Mouse (Mus musculus) bone marrow macrophage, adult 2 months (primary cell): ENCODE data around the gene Slc17a3. TPM values are rescaled to one million over a fixed set of nuclear protein-coding genes. Genes with fewer than 3 reads are reported as not detected.

Experiments used
- H3K27ac ChIP-seq: 2 replicates; pipeline ENCODE4 v1.5.1; 2012; ENCODE audit warnings: low read depth, low read length; ENCODE audit not compliant: insufficient read depth
- H3K4me1 ChIP-seq: 2 replicates; pipeline ENCODE4 v1.6.1; 2012; ENCODE audit warnings: low read length; ENCODE audit not compliant: control insufficient read depth, insufficient read depth
- H3K4me3 ChIP-seq: 2 replicates; pipeline ENCODE4 v1.5.1; 2012; ENCODE audit warnings: mild to moderate bottlenecking, low read length, moderate library complexity; ENCODE audit not compliant: insufficient read depth
- CTCF ChIP-seq: IDR thresholded peaks from 2 replicates; pipeline ENCODE4 v1.5.1; 2012; ENCODE audit warnings: low read depth, mild to moderate bottlenecking, low read length, moderate library complexity
- POLR2A ChIP-seq: IDR thresholded peaks from 2 replicates; pipeline ENCODE4 v1.6.1; 2012; ENCODE audit warnings: mild to moderate bottlenecking, low read depth, low read length, borderline replicate concordance
- polyA plus RNA-seq: library from polyadenylated mRNA; stranded (reverse); fragments of >200 nt; gene quantifications from 2 replicates; pipeline ENCODE4 v1.2.4, GENCODE M21; 2012; ENCODE audit not compliant: missing spikeins, insufficient read depth, insufficient read length

Slc17a3 gene
- polyA plus RNA-seq, 1 experiment = not detected

DNA sequence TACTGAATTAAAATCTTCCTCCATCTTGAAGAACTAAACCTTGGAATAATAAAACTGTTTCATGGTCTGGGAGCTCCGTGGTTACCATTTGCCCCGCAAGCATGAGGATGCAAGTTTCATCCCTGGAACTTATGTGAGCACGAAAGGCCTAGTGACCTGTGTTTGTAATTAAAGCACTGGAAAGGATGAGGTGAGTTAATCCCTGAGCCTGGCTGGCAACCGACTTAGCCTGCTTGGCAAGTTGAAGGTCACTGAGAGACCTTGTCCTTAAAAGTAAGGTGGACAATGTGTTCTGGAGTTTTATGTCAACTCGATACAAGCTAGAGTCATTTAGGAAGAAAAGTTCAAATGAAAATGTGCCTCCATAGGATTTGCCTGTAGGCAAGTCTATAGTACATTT, 4.4 kb upstream of the Slc17a3 start:
- no peak overlapping the region for H3K4me3 ChIP-seq
- no peaks in the 10 kb centered on the region for H3K4me1 ChIP-seq
- TF ChIP-seq CTCF = no peak
- TF ChIP-seq POLR2A = no peak
- no peak overlapping the region for H3K27ac ChIP-seq

- Histone ChIP-seq H3K4me1 (no peaks in the 10 kb centered on the region), H3K27ac (no peak overlapping the region), H3K4me3 (no peak overlapping the region)
- no peak for TF ChIP-seq POLR2A
Observed at GRCm38 (mm10) chr13:23836630-23837029, 2.6 kb upstream of the Slc17a3 start.

GRCm38 (mm10) chr13:23845851-23846250, 6.6 kb downstream of the Slc17a3 start:
- Histone ChIP-seq H3K4me3 (no peak overlapping the region), H3K27ac (no peak overlapping the region), H3K4me1 (no peaks in the 10 kb centered on the region)
- TF ChIP-seq CTCF = no peak
- no peak for TF ChIP-seq POLR2A

DNA sequence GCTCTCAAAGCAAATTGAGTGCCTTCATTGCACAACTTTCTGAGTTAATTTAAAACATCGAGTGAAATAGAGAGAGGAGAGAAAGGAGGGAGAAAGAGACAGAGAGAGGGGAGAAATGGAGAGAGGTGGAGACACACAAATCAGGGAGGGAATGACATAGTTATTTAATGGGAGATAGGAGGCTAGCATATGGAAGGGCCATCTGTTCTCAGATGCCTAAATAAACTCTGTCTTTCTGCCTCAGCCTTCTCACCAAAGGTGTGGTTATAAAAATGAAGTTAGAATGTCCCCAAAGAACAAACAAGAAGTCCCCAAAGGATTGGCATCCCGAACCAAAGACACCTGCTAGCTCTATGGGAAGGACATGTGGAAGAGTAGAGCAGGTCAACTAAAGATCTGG, 10.1 kb downstream of the Slc17a3 start:
- no peak overlapping the region for H3K27ac ChIP-seq
- no peak for TF ChIP-seq POLR2A
- no peak for TF ChIP-seq CTCF

DNA sequence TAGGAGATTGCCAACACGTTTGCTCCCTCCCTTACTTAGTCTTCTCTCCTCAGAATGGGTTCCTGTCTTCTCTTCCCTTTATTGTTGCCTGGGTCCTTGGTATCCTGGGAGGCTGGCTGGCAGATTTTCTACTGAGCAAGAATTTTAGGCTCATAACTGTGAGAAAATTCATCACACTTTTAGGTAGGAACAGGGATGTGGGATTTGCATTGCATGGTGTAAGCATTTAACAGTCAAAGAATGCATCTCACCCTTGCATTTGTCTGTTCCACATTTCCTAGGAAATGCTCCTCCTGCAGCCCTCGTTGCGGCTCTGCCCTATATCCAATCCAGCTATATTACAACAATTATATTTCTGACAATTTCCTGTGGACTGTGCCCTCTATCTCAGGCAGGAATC, 17.2 kb downstream of the Slc17a3 start:
- H3K4me3 ChIP-seq = no peak overlapping the region
- no peaks in the 10 kb centered on the region for H3K4me1 ChIP-seq
- TF ChIP-seq POLR2A = no peak
- no peak for TF ChIP-seq CTCF
- no peak overlapping the region for H3K27ac ChIP-seq

More for the DNA sequence above, 10.1 kb downstream of the Slc17a3 start:
- Histone ChIP-seq H3K4me3 (no peak overlapping the region), H3K4me1 (no peaks in the 10 kb centered on the region)

- H3K4me1 ChIP-seq = no peaks in the 10 kb centered on the region
- H3K4me3 ChIP-seq = no peak overlapping the region
- TF ChIP-seq CTCF (no peak), POLR2A (no peak)
- H3K27ac ChIP-seq = no peak overlapping the region
Observed at GRCm38 (mm10) chr13:23861815-23862214, 22.6 kb downstream of the Slc17a3 start.

GRCm38 (mm10) chr13:23864711-23865110, 25.5 kb downstream of the Slc17a3 start:
- no peaks in the 10 kb centered on the region for H3K4me1 ChIP-seq
- TF ChIP-seq CTCF = no peak
- TF ChIP-seq POLR2A = no peak
- H3K27ac ChIP-seq = no peak overlapping the region
- H3K4me3 ChIP-seq = no peak overlapping the region

- TF ChIP-seq POLR2A = no peak
- TF ChIP-seq CTCF = no peak
- Histone ChIP-seq H3K27ac (no peak overlapping the region), H3K4me3 (no peak overlapping the region), H3K4me1 (no peaks in the 10 kb centered on the region)
Observed at GRCm38 (mm10) chr13:23866086-23866710, 27.0 kb downstream of the Slc17a3 start.

- H3K27ac ChIP-seq = no peak overlapping the region
- H3K4me3 ChIP-seq = no peak overlapping the region
- TF ChIP-seq CTCF (no peak), POLR2A (no peak)
- no peaks in the 10 kb centered on the region for H3K4me1 ChIP-seq
Observed at GRCm38 (mm10) chr13:23867000-23867399, 27.8 kb downstream of the Slc17a3 start.

DNA sequence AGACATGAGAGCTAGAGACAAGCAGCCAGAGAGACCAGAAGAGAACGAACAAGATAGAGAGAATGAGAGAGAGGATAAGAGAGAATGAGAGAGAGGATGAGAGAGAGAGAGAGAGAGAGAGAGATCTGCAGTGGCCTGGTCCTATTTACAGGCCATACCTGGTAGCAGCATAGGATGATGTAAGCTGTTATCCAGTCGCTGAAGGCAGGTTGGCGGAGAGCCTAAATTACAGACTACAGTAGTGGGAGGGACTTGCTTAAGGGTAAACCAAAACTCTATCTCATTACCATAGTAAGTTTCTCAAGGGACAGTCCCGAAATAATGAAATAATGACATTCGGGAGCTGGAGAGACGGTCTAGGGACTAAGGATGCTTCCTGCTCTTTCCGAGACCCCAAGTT, 28.2 kb downstream of the Slc17a3 start, which contains the start of gene Slc17a1:
Slc17a1 (plus strand) TSS at position 346 of the 400 bp plus-strand sequence.
- no peaks in the 10 kb centered on the region for H3K4me1 ChIP-seq
- TF ChIP-seq CTCF (no peak), POLR2A (no peak)
- no peak within 1 kb of the TSS for H3K27ac ChIP-seq
- no peak within 1 kb of the TSS for H3K4me3 ChIP-seq
